22 mouse cellular contexts compared by ENCODE assay signal in the genomic region with DNA sequence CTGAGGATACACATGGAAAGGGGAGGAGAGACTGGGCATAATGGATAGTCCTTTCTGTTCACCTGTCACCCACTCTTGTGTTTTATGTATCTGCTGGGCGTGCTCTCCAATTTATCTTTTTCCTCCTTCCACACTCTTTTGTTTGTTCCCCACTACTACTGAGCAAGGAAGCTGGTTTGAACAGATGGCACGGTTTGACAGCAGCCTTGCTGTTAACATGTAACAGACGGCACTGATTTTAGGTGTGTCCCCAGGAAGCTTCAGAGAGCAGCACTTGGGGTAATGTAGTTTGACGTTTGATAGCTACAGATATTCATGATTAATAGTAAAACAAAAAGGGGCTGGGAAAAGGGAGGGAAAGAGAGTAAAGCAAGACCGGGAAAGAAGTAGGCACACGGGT. TPM values are rescaled to one million over a fixed set of nuclear protein-coding genes. Genes with fewer than 3 reads are reported as not detected.
"Had no signal": no experiment of that assay in that cellular context is flagged by ENCODE, and none has a peak within 500 bp of the region (broad histone marks: within the 10 kb centered on the region; RNA-seq: fewer than 3 reads in every experiment).

No protein-coding gene starts in this region.

- H3K27ac ChIP-seq: kidney, embryonic 15.5 days; left cerebral cortex, adult 2 months; limb, embryonic 10.5 days; liver, embryonic 15.5 days; midbrain, embryonic 10.5 days; midbrain, embryonic 15.5 days; neural tube, embryonic 13.5 days had no signal

- H3K4me3 ChIP-seq: kidney, embryonic 15.5 days; left cerebral cortex, adult 2 months; limb, embryonic 10.5 days; liver, embryonic 15.5 days; midbrain, embryonic 10.5 days; midbrain, embryonic 15.5 days; neural tube, embryonic 13.5 days had no signal

- H3K36me3 ChIP-seq: kidney, embryonic 15.5 days; limb, embryonic 10.5 days; liver, embryonic 15.5 days; midbrain, embryonic 10.5 days; midbrain, embryonic 15.5 days; neural tube, embryonic 13.5 days had no signal

- DNase-seq: kidney, postnatal 14 days; lung, embryonic 14.5 days; right cerebral cortex, adult 18-20 months; right cerebral cortex, postnatal 25 days; thymus, postnatal 36 days had no signal

- H3K9me3 ChIP-seq: kidney, embryonic 15.5 days; limb, embryonic 10.5 days; liver, embryonic 15.5 days; midbrain, embryonic 10.5 days; midbrain, embryonic 15.5 days; neural tube, embryonic 13.5 days had no signal

- H3K27me3 ChIP-seq: kidney, embryonic 15.5 days; liver, embryonic 15.5 days; midbrain, embryonic 15.5 days; neural tube, embryonic 13.5 days had no signal

- H3K9ac ChIP-seq: kidney, embryonic 15.5 days; liver, embryonic 15.5 days; lung, embryonic 14.5 days; midbrain, embryonic 15.5 days; neural tube, embryonic 13.5 days had no signal

- ATAC-seq: midbrain, embryonic 15.5 days had no signal

- H3K4me2 ChIP-seq: kidney, embryonic 15.5 days; liver, embryonic 11.5 days; liver, embryonic 15.5 days; lung, embryonic 14.5 days; midbrain, embryonic 15.5 days; neural tube, embryonic 13.5 days had no signal

- H3K4me1 ChIP-seq: kidney, embryonic 15.5 days; limb, embryonic 10.5 days; liver, embryonic 15.5 days; midbrain, embryonic 10.5 days; midbrain, embryonic 15.5 days; neural tube, embryonic 13.5 days had no signal

RNA-seq across cellular contexts. Expression of a gene that starts 7.1 kb away (rescaled TPM):
- total RNA-seq: layer of hippocampus, adult 8-10 months; layer of hippocampus, postnatal 25 days; left cerebral cortex, adult 2 months; left cerebral cortex, postnatal 14 days; megakaryocyte, adult 5-6 weeks had no signal
- polyA plus RNA-seq: kidney, embryonic 15.5 days; large intestine, adult 2 months; limb, embryonic 10.5 days; limb, embryonic 14.5 days; liver, embryonic 11.5 days; liver, embryonic 15.5 days; lung, embryonic 14.5 days; midbrain, embryonic 10.5 days; midbrain, embryonic 15.5 days; neural tube, embryonic 13.5 days; small intestine, adult 2 months; stomach, embryonic 16.5 days; thymus, postnatal 0 days had no signal

RNA-seq across cellular contexts. Expression of a gene that starts 30.8 kb away (rescaled TPM):
- total RNA-seq: megakaryocyte, adult 5-6 weeks had no signal

RNA-seq across cellular contexts. Expression of a gene that starts 34.8 kb away (rescaled TPM):
- total RNA-seq: layer of hippocampus, adult 8-10 months; layer of hippocampus, postnatal 25 days; left cerebral cortex, adult 2 months; left cerebral cortex, postnatal 14 days; megakaryocyte, adult 5-6 weeks had no signal
- polyA plus RNA-seq: kidney, embryonic 15.5 days; large intestine, adult 2 months; limb, embryonic 10.5 days; limb, embryonic 14.5 days; liver, embryonic 11.5 days; liver, embryonic 15.5 days; lung, embryonic 14.5 days; midbrain, embryonic 10.5 days; midbrain, embryonic 15.5 days; neural tube, embryonic 13.5 days; small intestine, adult 2 months; stomach, embryonic 16.5 days; thymus, postnatal 0 days had no signal

RNA-seq across cellular contexts. Expression of a gene that starts 37.3 kb away (rescaled TPM):
- total RNA-seq: layer of hippocampus, adult 8-10 months; layer of hippocampus, postnatal 25 days; left cerebral cortex, adult 2 months; left cerebral cortex, postnatal 14 days; megakaryocyte, adult 5-6 weeks had no signal
- polyA plus RNA-seq: kidney, embryonic 15.5 days; large intestine, adult 2 months; limb, embryonic 10.5 days; limb, embryonic 14.5 days; liver, embryonic 11.5 days; liver, embryonic 15.5 days; lung, embryonic 14.5 days; midbrain, embryonic 10.5 days; midbrain, embryonic 15.5 days; neural tube, embryonic 13.5 days; small intestine, adult 2 months; stomach, embryonic 16.5 days; thymus, postnatal 0 days had no signal

RNA-seq across cellular contexts. Expression of a gene that starts 47.4 kb away (rescaled TPM):
- total RNA-seq: layer of hippocampus, adult 8-10 months; layer of hippocampus, postnatal 25 days; left cerebral cortex, adult 2 months; left cerebral cortex, postnatal 14 days; megakaryocyte, adult 5-6 weeks had no signal
- polyA plus RNA-seq: kidney, embryonic 15.5 days; large intestine, adult 2 months; limb, embryonic 10.5 days; limb, embryonic 14.5 days; liver, embryonic 11.5 days; liver, embryonic 15.5 days; lung, embryonic 14.5 days; midbrain, embryonic 10.5 days; midbrain, embryonic 15.5 days; neural tube, embryonic 13.5 days; small intestine, adult 2 months; stomach, embryonic 16.5 days; thymus, postnatal 0 days had no signal
